Mouse (Mus musculus) myocyte (in vitro differentiated cells): ENCODE data around the gene Fam71b. TPM values are rescaled to one million over a fixed set of nuclear protein-coding genes. Genes with fewer than 3 reads are reported as not detected.
A peak's percentile ranks its signal among the peaks of the same experiment; 100 is the strongest.

ENCODE experiments used
- H3K27me3 ChIP-seq: one replicate; pipeline ENCODE4 v1.6.1; 2011; ENCODE audit not compliant: control insufficient read depth, insufficient read depth, insufficient read length
- H3K36me3 ChIP-seq: one replicate; pipeline ENCODE4 v1.6.1; 2011; ENCODE audit not compliant: control insufficient read depth, insufficient read depth
- H3K4me2 ChIP-seq: one replicate; pipeline ENCODE4 v1.6.1; 2011; ENCODE audit warnings: low read depth, control low read depth
- H3K4me3 ChIP-seq: one replicate; pipeline ENCODE4 v1.5.1; 2011; ENCODE audit warnings: mild to moderate bottlenecking, control low read depth, moderate library complexity
- H3K79me2 ChIP-seq: one replicate; pipeline ENCODE4 v1.6.1; 2011; ENCODE audit not compliant: control insufficient read depth, insufficient read depth
- H3ac ChIP-seq: one replicate; pipeline ENCODE4 v1.6.1; 2011; ENCODE audit not compliant: control insufficient read depth, insufficient read length
- CEBPB ChIP-seq: IDR thresholded peaks from 2 replicates; pipeline ENCODE4 v1.6.1; 2011; ENCODE audit warnings: mild to moderate bottlenecking, moderate library complexity; ENCODE audit not compliant: poor library complexity, insufficient read depth, severe bottlenecking
- E2F4 ChIP-seq: IDR thresholded peaks from one replicate; pipeline ENCODE4 v1.6.1; 2011; ENCODE audit warnings: mild to moderate bottlenecking, control low read depth, moderate library complexity; ENCODE audit not compliant: insufficient read depth
- MAX ChIP-seq: IDR thresholded peaks from one replicate; pipeline ENCODE4 v1.6.1; 2011; ENCODE audit warnings: low read depth, mild to moderate bottlenecking, control low read depth
- MYOD1 ChIP-seq, 3 experiments: IDR thresholded peaks; one replicate each; pipeline ENCODE4 v1.6.1; 2011; ENCODE audit warnings: control low read depth in 2 of 3, low read depth in 2 of 3, mild to moderate bottlenecking in 2 of 3, moderate library complexity in 1 of 3; ENCODE audit not compliant: insufficient read length in 2 of 3, control insufficient read depth in 1 of 3
- MYOG ChIP-seq, 3 experiments: IDR thresholded peaks; one replicate each; pipeline ENCODE4 v1.6.1; 2011; ENCODE audit warnings: control low read depth in 2 of 3, low read depth in 2 of 3, mild to moderate bottlenecking in 2 of 3; ENCODE audit not compliant: insufficient read length in 2 of 3, control insufficient read depth in 1 of 3, insufficient read depth in 1 of 3
- POLR2A ChIP-seq: IDR thresholded peaks from one replicate; pipeline ENCODE4 v1.6.1; 2011; ENCODE audit warnings: low read depth, mild to moderate bottlenecking, control low read depth, moderate library complexity; ENCODE audit not compliant: insufficient read length
- POLR2AphosphoS2 ChIP-seq: IDR thresholded peaks from one replicate; pipeline ENCODE4 v1.6.1; 2011; ENCODE audit warnings: low read depth, control low read depth; ENCODE audit not compliant: insufficient read length
- REST ChIP-seq: IDR thresholded peaks from one replicate; pipeline ENCODE4 v1.6.1; 2011; ENCODE audit warnings: mild to moderate bottlenecking, control low read depth, moderate library complexity; ENCODE audit not compliant: insufficient read depth, insufficient read length
- SRF ChIP-seq: IDR thresholded peaks from one replicate; pipeline ENCODE4 v1.6.1; 2011; ENCODE audit warnings: low read depth; ENCODE audit not compliant: control insufficient read depth, insufficient read length
- TCF12 ChIP-seq: IDR thresholded peaks from one replicate; pipeline ENCODE4 v1.6.1; 2011; ENCODE audit warnings: mild to moderate bottlenecking, control low read depth; ENCODE audit not compliant: poor library complexity, insufficient read depth, severe bottlenecking
- TCF3 ChIP-seq: IDR thresholded peaks from one replicate; pipeline ENCODE4 v1.6.1; 2011; ENCODE audit warnings: low read depth, control low read depth; ENCODE audit not compliant: insufficient read length
- USF1 ChIP-seq: IDR thresholded peaks from one replicate; pipeline ENCODE4 v1.6.1; 2011; ENCODE audit warnings: low read depth, mild to moderate bottlenecking, control low read depth, moderate library complexity
- polyA plus RNA-seq: library from polyadenylated mRNA; unstranded; fragments of >200 nt; fragmentation: generic; extraction: Trizol; gene quantifications from one replicate; pipeline ENCODE4 v1.2.1, GENCODE M21; 2012; ENCODE audit warnings: missing spikeins

Gene Fam71b
- polyA plus RNA-seq, 1 experiment, result 2.3 TPM

DNA sequence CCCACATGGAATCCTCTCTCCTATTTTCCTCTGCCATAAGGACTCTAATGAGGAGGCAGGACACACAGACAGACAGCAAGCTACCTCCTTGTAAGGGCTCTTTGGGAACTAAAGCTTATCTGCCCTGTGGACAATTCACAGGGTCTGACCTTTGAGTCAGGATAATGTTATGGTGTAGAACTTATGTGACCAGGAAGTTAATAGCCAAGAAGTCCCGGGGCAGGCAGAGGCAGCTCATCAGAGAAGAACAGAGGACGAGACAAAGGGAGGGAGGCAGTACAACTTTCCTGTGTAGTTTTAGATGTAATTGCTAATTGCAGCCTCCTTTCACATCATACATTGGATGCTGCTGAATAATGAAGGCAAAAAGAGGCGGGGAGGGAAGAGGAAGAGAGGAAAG is 5.7 kb upstream of the Fam71b start:
- no peaks in the 10 kb centered on the region for H3K79me2 ChIP-seq
- no peak overlapping the region for H3ac ChIP-seq
- no peak overlapping the region for H3K4me2 ChIP-seq
- no peak overlapping the region for H3K4me3 ChIP-seq
- H3K27me3 ChIP-seq, result no peaks in the 10 kb centered on the region
- no peaks in the 10 kb centered on the region for H3K36me3 ChIP-seq
- TF ChIP-seq CEBPB, result no peak
- no peak for TF ChIP-seq POLR2AphosphoS2
- no peak for TF ChIP-seq REST
- no peak for TF ChIP-seq TCF12
- no peak for TF ChIP-seq MAX
- TF ChIP-seq TCF3, result no peak
- no peak for TF ChIP-seq MYOD1 (IDR thresholded peaks at IDR 0.05; ENCODE audit: control insufficient read depth in 1 of 3, insufficient read length in 2 of 3, low read depth in 2 of 3)
- no peak for TF ChIP-seq SRF
- TF ChIP-seq USF1, result no peak
- TF ChIP-seq MYOG (IDR thresholded peaks at IDR 0.05; ENCODE audit: control insufficient read depth in 1 of 3, insufficient read depth in 1 of 3, insufficient read length in 2 of 3, low read depth in 2 of 3), result no peak
- TF ChIP-seq POLR2A, result no peak
- no peak for TF ChIP-seq E2F4

DNA sequence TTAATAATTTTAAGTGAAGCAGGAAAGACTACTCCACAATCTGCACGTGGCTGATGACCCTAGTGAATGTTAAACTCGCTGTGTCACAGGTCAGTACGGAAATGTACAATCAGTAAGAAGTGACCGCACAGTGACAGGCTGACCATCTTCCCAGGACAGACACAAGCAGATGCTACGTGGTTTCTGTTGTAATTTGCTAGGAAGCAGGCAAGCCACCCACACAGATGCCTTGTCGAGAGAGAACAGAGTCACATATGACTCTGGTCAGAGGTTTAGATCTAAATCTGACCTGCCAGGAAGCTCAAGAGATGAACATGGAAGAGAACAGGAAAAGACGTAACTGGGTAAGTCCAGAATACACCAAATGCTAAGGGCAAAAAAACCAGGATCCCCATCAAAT is 3.5 kb upstream of the Fam71b start:
- peak; percentile 53 for TF ChIP-seq TCF12
- peak; percentile 62 to 99 (median 96) for TF ChIP-seq MYOD1 (IDR thresholded peaks at IDR 0.05; ENCODE audit: control insufficient read depth in 1 of 3, insufficient read length in 2 of 3, low read depth in 2 of 3)
- TF ChIP-seq SRF, result no peak
- TF ChIP-seq TCF3, result peak; percentile 47
- 0 out of 2 replicates have a peak, but pooled peaks have one; percentile 17 for TF ChIP-seq CEBPB
- peak in 1 of 3 experiments; percentile 44 for TF ChIP-seq MYOG (IDR thresholded peaks at IDR 0.05; ENCODE audit: control insufficient read depth in 1 of 3, insufficient read depth in 1 of 3, insufficient read length in 2 of 3, low read depth in 2 of 3)
- TF ChIP-seq POLR2A, result no peak
- TF ChIP-seq E2F4, result no peak
- no peak overlapping the region for H3K4me3 ChIP-seq
- no peaks in the 10 kb centered on the region for H3K79me2 ChIP-seq
- peak overlapping the region; percentile 66 for H3K4me2 ChIP-seq
- H3ac ChIP-seq, result no peak overlapping the region
- H3K27me3 ChIP-seq, result no peaks in the 10 kb centered on the region
- no peaks in the 10 kb centered on the region for H3K36me3 ChIP-seq

DNA sequence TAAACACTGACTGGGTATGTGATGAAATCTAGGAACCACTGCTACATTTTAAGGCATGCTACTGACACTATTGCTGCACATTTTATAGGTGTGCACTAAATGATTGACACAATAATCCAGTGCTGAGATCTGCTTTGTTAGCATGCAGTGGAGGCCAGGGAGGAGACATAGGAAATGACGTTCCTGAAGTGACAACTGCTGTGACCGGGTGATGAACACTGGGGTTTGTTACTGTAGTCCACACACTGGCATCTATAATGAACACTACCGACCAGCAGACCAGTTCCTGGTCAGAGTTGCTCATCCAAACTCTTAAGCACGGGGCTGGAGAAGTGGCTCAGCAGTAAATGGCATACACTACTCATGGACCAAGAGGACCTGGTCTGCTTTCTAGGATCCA is 2.9 kb upstream of the Fam71b start:
- Histone ChIP-seq H3K4me3 (no peak overlapping the region), H3ac (no peak overlapping the region), H3K27me3 (no peaks in the 10 kb centered on the region), H3K4me2 (peak overlapping the region; percentile 66), H3K36me3 (no peaks in the 10 kb centered on the region), H3K79me2 (no peaks in the 10 kb centered on the region)
- TF ChIP-seq CEBPB, result no peak
- TF ChIP-seq MYOD1 (IDR thresholded peaks at IDR 0.05; ENCODE audit: control insufficient read depth in 1 of 3, insufficient read length in 2 of 3, low read depth in 2 of 3), result no peak
- no peak for TF ChIP-seq REST
- no peak for TF ChIP-seq USF1
- TF ChIP-seq SRF, result no peak
- no peak for TF ChIP-seq POLR2A
- TF ChIP-seq TCF3, result no peak
- no peak for TF ChIP-seq E2F4
- TF ChIP-seq MYOG (IDR thresholded peaks at IDR 0.05; ENCODE audit: control insufficient read depth in 1 of 3, insufficient read depth in 1 of 3, insufficient read length in 2 of 3, low read depth in 2 of 3), result no peak

DNA sequence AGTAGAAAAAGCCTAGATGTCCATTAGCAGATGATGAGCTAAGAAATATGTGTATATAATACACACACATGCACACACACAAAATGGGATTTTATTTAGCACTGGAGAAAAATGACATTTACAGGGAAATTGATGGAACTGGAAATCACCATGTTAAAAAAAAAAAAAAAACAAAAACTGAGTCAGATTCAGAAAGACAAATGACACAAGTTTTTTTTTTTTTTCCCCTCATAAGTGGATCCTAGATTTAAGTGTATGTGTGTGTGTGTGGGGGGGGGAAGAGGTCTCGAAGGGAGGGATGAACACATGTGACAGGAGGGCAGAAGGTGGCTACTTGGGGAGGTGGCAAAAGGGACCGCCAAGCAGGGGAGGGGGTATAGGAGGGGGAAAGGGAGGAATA is 1.3 kb upstream of the Fam71b start:
- Histone ChIP-seq H3K79me2 (no peaks in the 10 kb centered on the region), H3K27me3 (no peaks in the 10 kb centered on the region), H3K4me2 (no peak overlapping the region), H3K36me3 (no peaks in the 10 kb centered on the region), H3ac (no peak overlapping the region), H3K4me3 (no peak overlapping the region)
- TF ChIP-seq USF1 (no peak), TCF3 (no peak), SRF (no peak), REST (no peak), MYOD1 (IDR thresholded peaks at IDR 0.05; ENCODE audit: control insufficient read depth in 1 of 3, insufficient read length in 2 of 3, low read depth in 2 of 3) (no peak), CEBPB (no peak), POLR2AphosphoS2 (no peak), E2F4 (no peak), MAX (no peak), POLR2A (no peak), TCF12 (no peak), MYOG (IDR thresholded peaks at IDR 0.05; ENCODE audit: control insufficient read depth in 1 of 3, insufficient read depth in 1 of 3, insufficient read length in 2 of 3, low read depth in 2 of 3) (no peak)

- no peaks in the 10 kb centered on the region for H3K36me3 ChIP-seq
- no peaks in the 10 kb centered on the region for H3K79me2 ChIP-seq
- no peak overlapping the region for H3ac ChIP-seq
- no peaks in the 10 kb centered on the region for H3K27me3 ChIP-seq
- TF ChIP-seq TCF3 (no peak), TCF12 (no peak), E2F4 (no peak), MYOG (IDR thresholded peaks at IDR 0.05; ENCODE audit: control insufficient read depth in 1 of 3, insufficient read depth in 1 of 3, insufficient read length in 2 of 3, low read depth in 2 of 3) (no peak), REST (no peak), POLR2AphosphoS2 (no peak), MYOD1 (IDR thresholded peaks at IDR 0.05; ENCODE audit: control insufficient read depth in 1 of 3, insufficient read length in 2 of 3, low read depth in 2 of 3) (no peak), POLR2A (no peak), USF1 (no peak), CEBPB (no peak), SRF (no peak), MAX (no peak)
- no peak overlapping the region for H3K4me2 ChIP-seq
- H3K4me3 ChIP-seq, result no peak overlapping the region
These were observed 661 bp upstream of the Fam71b start for GRCm38 (mm10) chr11:46395698-46396097.
